Mouse (Mus musculus): ENCODE measurements around the gene Smn1. TPM values are rescaled to one million over a fixed set of nuclear protein-coding genes. Genes with fewer than 3 reads are reported as not detected.
"Not testable (repeated sequence)": the region's sequence is repeated elsewhere in the genome, so short reads cannot be mapped to it uniquely, and the experiment has no call there.

The Smn1 gene
- polyA plus RNA-seq, 1 experiment from 2014 or later, result 24.1 TPM

DNA sequence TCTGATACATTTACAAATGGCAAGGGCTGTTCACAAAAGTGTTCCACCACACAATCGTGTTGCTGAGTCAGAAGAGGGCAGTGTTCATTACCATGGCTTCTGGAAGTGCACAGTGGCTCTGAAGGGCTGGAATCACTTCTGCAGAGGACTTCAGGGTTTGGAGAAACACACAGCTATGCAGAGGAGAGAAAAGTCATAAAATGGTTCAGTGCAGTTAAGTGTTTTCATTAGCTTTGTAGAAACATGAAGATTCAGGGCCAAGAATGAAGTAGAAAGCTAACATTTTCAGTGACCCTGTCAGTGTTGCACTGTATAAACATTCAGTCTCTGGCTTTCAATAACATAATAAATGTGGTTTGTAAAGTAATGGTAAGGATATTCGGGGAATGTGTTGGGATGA, 41.7 kb downstream of the Smn1 start:
- H3K27me3 ChIP-seq (ENCODE audit: control insufficient read depth, insufficient read depth, low read length); H3K4me3 ChIP-seq (ENCODE audit: low read depth, low read length); H3K4me2 ChIP-seq (replicated peaks; ENCODE audit: low read depth); H3K27ac ChIP-seq (replicated peaks); DNase-seq (ENCODE audit: low spot score); H3K9ac ChIP-seq (ENCODE audit: low read length); ATAC-seq (ENCODE audit: low FRiP score, low TSS enrichment); H3K4me1 ChIP-seq (replicated peaks; ENCODE audit: control insufficient read depth, insufficient read depth); H3K9me3 ChIP-seq (ENCODE audit: control insufficient read depth, low read length); H3K36me3 ChIP-seq (ENCODE audit: control insufficient read depth, insufficient read depth, low read length): not testable (repeated sequence)
- 63% methylated on average over 2 of the region's 2 CpGs for WGBS

DNA sequence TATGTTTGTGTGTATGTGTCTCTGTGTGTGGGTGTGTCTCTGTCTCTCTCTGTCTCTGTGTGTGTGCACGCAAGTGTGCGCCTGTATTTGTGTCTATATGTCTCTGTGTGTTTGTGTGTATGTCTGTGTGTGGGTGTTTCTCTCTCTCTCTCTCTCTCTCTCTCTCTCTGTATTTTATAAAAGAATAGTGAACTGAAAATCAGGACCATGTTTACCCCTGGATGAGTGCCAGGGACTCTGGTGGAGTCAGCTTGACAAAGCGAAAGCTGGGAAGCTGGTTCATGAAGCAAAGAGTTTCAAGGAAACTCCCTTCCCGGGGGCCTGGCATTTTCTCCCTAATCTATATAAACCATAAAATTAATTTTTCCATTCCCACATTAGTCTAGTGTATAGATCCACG, 49.7 kb downstream of the Smn1 start:
- H3K9me3 ChIP-seq (ENCODE audit: control insufficient read depth, low read length); H3K9ac ChIP-seq (ENCODE audit: low read length); H3K4me3 ChIP-seq (ENCODE audit: low read depth, low read length); ATAC-seq (ENCODE audit: low FRiP score, low TSS enrichment); H3K4me1 ChIP-seq (replicated peaks; ENCODE audit: control insufficient read depth, insufficient read depth); H3K27me3 ChIP-seq (ENCODE audit: control insufficient read depth, insufficient read depth, low read length); H3K4me2 ChIP-seq (replicated peaks; ENCODE audit: low read depth); H3K36me3 ChIP-seq (ENCODE audit: control insufficient read depth, insufficient read depth, low read length); H3K27ac ChIP-seq (replicated peaks): not testable (repeated sequence)
- DNase-seq (ENCODE audit: low spot score), result peak; percentile 30
- 66% methylated on average over 3 of the region's 5 CpGs for WGBS

DNA sequence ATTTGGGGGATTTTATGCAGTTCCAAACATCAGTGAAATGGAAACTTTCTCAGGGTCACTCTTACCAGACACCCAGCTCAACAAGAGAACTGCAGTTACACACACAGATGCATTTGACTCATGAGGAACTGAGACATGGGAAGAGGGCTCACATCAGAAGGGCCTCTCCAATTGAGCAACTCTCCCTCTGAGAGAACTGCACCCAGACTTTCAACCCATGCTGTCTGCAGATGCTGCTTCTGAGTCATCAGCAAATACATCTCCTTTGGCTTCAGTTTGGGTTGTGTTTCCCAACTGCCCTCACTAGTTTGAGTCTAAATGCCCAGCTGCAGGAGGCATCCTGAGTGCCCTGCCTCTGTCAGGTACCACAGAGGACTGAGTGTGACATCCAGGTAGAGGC, 58.5 kb downstream of the Smn1 start:
- H3K9me3 ChIP-seq (ENCODE audit: control insufficient read depth, low read length); H3K9ac ChIP-seq (ENCODE audit: low read length); H3K27me3 ChIP-seq (ENCODE audit: control insufficient read depth, insufficient read depth, low read length); ATAC-seq (ENCODE audit: low FRiP score, low TSS enrichment); H3K36me3 ChIP-seq (ENCODE audit: control insufficient read depth, insufficient read depth, low read length); H3K27ac ChIP-seq (replicated peaks); H3K4me2 ChIP-seq (replicated peaks; ENCODE audit: low read depth); H3K4me3 ChIP-seq (ENCODE audit: low read depth, low read length); H3K4me1 ChIP-seq (replicated peaks; ENCODE audit: control insufficient read depth, insufficient read depth); DNase-seq (ENCODE audit: low spot score): not testable (repeated sequence)

Other genes starting within 250 kb of the Smn1 start
- gene Cartpt, start 223.8 kb upstream of the Smn1 start, polyA plus RNA-seq (2015; fragmentation: Nextera tagmentation; extraction: Ambion mirVana), result 72.1 and 79.7 TPM in 2 replicates
- 27.5 and 32.1 TPM in 2 replicates for gene Mccc2, start 109.2 kb upstream of the Smn1 start, polyA plus RNA-seq (2015; fragmentation: Nextera tagmentation; extraction: Ambion mirVana)
- 15.5 and 17.5 TPM in 2 replicates for gene Bdp1, start 20.8 kb upstream of the Smn1 start, polyA plus RNA-seq (2015; fragmentation: Nextera tagmentation; extraction: Ambion mirVana)
- 89.7 and 95.5 TPM in 2 replicates for gene Serf1, start 16.8 kb upstream of the Smn1 start, polyA plus RNA-seq (2015; fragmentation: Nextera tagmentation; extraction: Ambion mirVana)
- 1.1 and 1.2 TPM in 2 replicates for gene Naip2, start 77.2 kb downstream of the Smn1 start, polyA plus RNA-seq (2015; fragmentation: Nextera tagmentation; extraction: Ambion mirVana)
- gene Naip5, start 121.5 kb downstream of the Smn1 start, polyA plus RNA-seq (2015; fragmentation: Nextera tagmentation; extraction: Ambion mirVana), result 0.40 and 0.50 TPM in 2 replicates
- 0.41 and 0.56 TPM in 2 replicates for gene Naip6, start 192.8 kb downstream of the Smn1 start, polyA plus RNA-seq (2015; fragmentation: Nextera tagmentation; extraction: Ambion mirVana)